Mouse (Mus musculus) central nervous system, embryonic 14 days (tissue): Measurements from ENCODE around the gene Snrnp25. TPM values are rescaled to one million over a fixed set of nuclear protein-coding genes. Genes with fewer than 3 reads are reported as not detected.

Experiments used
- polyA plus RNA-seq: library from polyadenylated mRNA; depleted of rRNA; stranded (reverse); fragments of >200 nt; gene quantifications from 2 replicates; pipeline ENCODE4 v1.2.3, GENCODE M21; 2012; rRNA removed

Gene Snrnp25
- 52.4 and 61.1 TPM in 2 replicates for polyA plus RNA-seq

DNA sequence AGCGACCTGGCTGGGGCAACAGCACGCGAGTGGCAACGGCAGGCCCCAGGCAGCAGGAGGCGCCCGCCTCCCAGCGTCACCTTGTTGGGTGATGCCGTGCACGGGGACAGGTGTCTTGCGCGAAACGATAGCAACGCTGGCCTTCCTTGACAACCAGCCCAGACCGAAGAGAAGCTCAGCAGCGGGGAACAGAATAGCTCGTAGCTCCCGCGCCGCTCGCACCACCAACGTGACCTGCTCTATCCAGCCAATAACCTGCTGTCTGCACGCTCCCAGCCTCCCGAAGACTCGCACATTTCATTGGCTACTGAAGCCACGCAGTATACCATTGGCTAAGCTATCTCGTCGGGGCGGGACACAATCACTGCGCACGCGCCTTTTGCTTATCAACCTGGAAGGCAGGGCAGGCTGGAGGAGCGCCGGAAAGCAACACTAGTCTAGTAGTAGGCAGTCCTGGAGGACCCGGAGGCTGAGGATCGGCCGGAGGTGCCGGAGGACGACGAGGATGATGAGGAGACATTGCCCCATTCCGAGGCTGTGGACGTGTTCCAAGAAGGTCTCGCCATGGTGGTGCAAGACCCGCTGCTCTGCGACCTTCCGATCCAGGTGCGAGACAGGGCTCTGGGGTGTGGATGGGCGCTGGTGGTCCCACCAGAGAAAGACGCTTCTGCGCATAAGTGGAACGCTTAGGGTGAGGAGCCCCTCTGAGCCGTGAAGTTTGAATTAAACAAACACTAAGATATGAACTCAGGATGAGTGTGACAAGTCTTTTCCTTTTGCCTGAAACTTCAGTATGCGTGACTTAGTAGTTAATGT lies at the start of gene Snrnp25:
TSS of gene Snrnp25 (plus strand) at position 358 of the 816 bp plus-strand sequence.

GRCm38 (mm10) chr11:32200075-32200601 lies 5.1 kb upstream of the Snrnp25 start, which contains the start of gene Il9r:
Gene Il9r (minus strand): TSS chr11:32200279.

GRCm38 (mm10) chr11:32221951-32222409 lies 16.8 kb downstream of the Snrnp25 start, which contains the start of gene Rhbdf1:
Gene Rhbdf1 (minus strand): TSS chr11:32222300.

GRCm38 (mm10) chr11:32226124-32226871 lies 21.1 kb downstream of the Snrnp25 start, which contains the start of gene Mpg:
Gene Mpg (plus strand): TSS chr11:32226505.

Other genes with a start within 250 kb of the Snrnp25 start
- 0.29 and 0.41 TPM in 2 replicates for gene 4930524B15Rik, start 239.8 kb upstream of the Snrnp25 start, polyA plus RNA-seq
- gene Nsg2, start 205.0 kb upstream of the Snrnp25 start, polyA plus RNA-seq: 719 and 909 TPM in 2 replicates
- gene Il9r, start 5.1 kb upstream of the Snrnp25 start, polyA plus RNA-seq: 0.02 and 0.09 TPM in 2 replicates
- 30.8 and 50.6 TPM in 2 replicates for gene Rhbdf1, start 16.9 kb downstream of the Snrnp25 start, polyA plus RNA-seq
- gene Mpg, start 21.1 kb downstream of the Snrnp25 start, polyA plus RNA-seq: 21.4 and 25.4 TPM in 2 replicates
- 83.1 and 85.1 TPM in 2 replicates for gene Nprl3, start 62.3 kb downstream of the Snrnp25 start, polyA plus RNA-seq
- 41.2 and 47.2 TPM in 2 replicates for gene Hba-x, start 71.0 kb downstream of the Snrnp25 start, polyA plus RNA-seq
- gene Hba-a1, start 78.1 kb downstream of the Snrnp25 start, polyA plus RNA-seq: 1,275 and 2,575 TPM in 2 replicates
- 1.3 and 1.9 TPM in 2 replicates for gene Hbq1b, start 81.5 kb downstream of the Snrnp25 start, polyA plus RNA-seq
- gene Hba-a2, start 91.1 kb downstream of the Snrnp25 start, polyA plus RNA-seq: 2,538 and 5,404 TPM in 2 replicates
- gene Hbq1a, start 94.7 kb downstream of the Snrnp25 start, polyA plus RNA-seq: 0.64 and 0.80 TPM in 2 replicates
- 29.9 and 36.8 TPM in 2 replicates for gene Sh3pxd2b, start 142.4 kb downstream of the Snrnp25 start, polyA plus RNA-seq
- gene Ubtd2, start 250.0 kb downstream of the Snrnp25 start, polyA plus RNA-seq: 61.4 and 62.2 TPM in 2 replicates